Mouse (Mus musculus) forebrain, embryonic 14.5 days (tissue): ENCODE data around the gene Mgrn1. TPM values are rescaled to one million over a fixed set of nuclear protein-coding genes. Genes with fewer than 3 reads are reported as not detected.

Experiments
- ATAC-seq: fragments of 200-750 bp; cut with Nextera tagmentation; 2 replicates; pipeline ENCODE4 v1.8.0; 2017; ENCODE audit warnings: mild to moderate bottlenecking, moderate library complexity
- DNase-seq: peaks from one replicate; pipeline ENCODE4 v3.0.0-alpha.2; 2015; ENCODE audit warnings: low spot score
- H3K27ac ChIP-seq: fragments of 300-500 bp; sonication (generic); 2 replicates; pipeline ENCODE4 v1.5.1; 2014; ENCODE audit warnings: low read depth, mild to moderate bottlenecking, control low read depth, low read length, moderate library complexity
- H3K27me3 ChIP-seq: fragments of 300-500 bp; sonication (generic); replicated peaks from 2 replicates; pipeline ENCODE4 v1.6.1; 2014; ENCODE audit warnings: low read length, control low read depth, mixed read lengths; ENCODE audit not compliant: control insufficient read depth, insufficient read depth
- H3K36me3 ChIP-seq: fragments of 300-500 bp; sonication (generic); 2 replicates; pipeline ENCODE4 v1.6.1; 2014; ENCODE audit warnings: low read length, control low read depth; ENCODE audit not compliant: control insufficient read depth, insufficient read depth
- H3K4me1 ChIP-seq: fragments of 300-500 bp; sonication (generic); 2 replicates; pipeline ENCODE4 v1.6.1; 2014; ENCODE audit warnings: antibody characterized with exemption, low read length, control low read depth; ENCODE audit not compliant: control insufficient read depth, insufficient read depth
- H3K4me2 ChIP-seq: fragments of 300-500 bp; sonication (generic); 2 replicates; pipeline ENCODE4 v1.6.1; 2014; ENCODE audit warnings: mild to moderate bottlenecking, control low read depth, low read length
- H3K4me3 ChIP-seq: fragments of 300-500 bp; sonication (generic); 2 replicates; pipeline ENCODE4 v1.5.1; 2014; ENCODE audit warnings: low read depth, low read length, control low read depth
- H3K9ac ChIP-seq: fragments of 300-500 bp; sonication (generic); 2 replicates; pipeline ENCODE4 v1.6.1; 2014; ENCODE audit warnings: mild to moderate bottlenecking, low read length, control low read depth, moderate library complexity
- H3K9me3 ChIP-seq: fragments of 300-500 bp; sonication (generic); replicated peaks from 2 replicates; pipeline ENCODE4 v1.6.1; 2016; ENCODE audit warnings: low read length, control low read depth, mixed read lengths; ENCODE audit not compliant: control insufficient read depth
- WGBS: fragments of 180-500 bp; shearing (Covaris S2); extraction: QIAGEN DNeasy Blood & Tissue Kit; methylation state at CpG from one replicate; pipeline ENCODE4 v1.1.7; 2014; 5-methylcytosine and 5-hydroxymethylcytosine counted together
- polyA plus RNA-seq: library from polyadenylated mRNA; unstranded; fragments of >200 nt; fragmentation: Nextera tagmentation; extraction: Ambion mirVana; gene quantifications from 2 replicates; pipeline ENCODE4 v1.2.1, GENCODE M21; 2014

Gene Mgrn1
- polyA plus RNA-seq, 1 experiment from 2014 or later: 85.3 TPM

DNA sequence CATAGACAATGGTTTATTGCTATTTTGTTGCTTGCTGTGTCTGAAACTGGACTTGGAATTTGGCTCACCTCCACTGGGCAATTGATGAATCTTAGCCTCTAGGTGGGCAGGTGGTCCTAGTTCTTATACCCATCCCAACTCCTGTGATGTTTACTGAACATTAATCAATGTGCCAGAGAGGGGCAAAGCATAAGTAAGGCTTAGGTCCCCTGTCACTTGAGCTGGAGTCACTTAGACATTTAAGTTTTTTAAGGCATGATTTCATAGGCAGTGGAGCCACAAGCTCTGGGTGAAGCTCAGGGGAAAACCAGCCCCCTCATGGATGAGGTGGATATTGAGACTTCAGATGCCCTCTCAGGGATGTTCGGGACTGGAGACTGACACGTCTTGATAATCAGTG lies 52.4 kb downstream of the Mgrn1 start, which contains the start of gene Nudt16l1:
TSS of gene Nudt16l1 (plus strand) at position 301 of the 400 bp plus-strand sequence.
- H3K4me1 ChIP-seq: peaks cover 4% of the 10 kb centered on the region; the same call in 1 of the 2 replicates
- peak within 1 kb of the TSS; percentile 96 for H3K9ac ChIP-seq
- 4% methylated on average over 2 of the region's 2 CpGs for WGBS
- H3K4me3 ChIP-seq: peak within 1 kb of the TSS; percentile 96
- H3K4me2 ChIP-seq: peak within 1 kb of the TSS; percentile 78
- no peaks in the 10 kb centered on the region for H3K27me3 ChIP-seq
- H3K9me3 ChIP-seq: no peaks in the 10 kb centered on the region
- no peak for DNase-seq
- H3K36me3 ChIP-seq: peaks cover 67% of the 10 kb centered on the region
- ATAC-seq: peak; percentile 5; the same call in 1 of the 2 replicates
- H3K27ac ChIP-seq: peak within 1 kb of the TSS; percentile 70; the same call in 1 of the 2 replicates

DNA sequence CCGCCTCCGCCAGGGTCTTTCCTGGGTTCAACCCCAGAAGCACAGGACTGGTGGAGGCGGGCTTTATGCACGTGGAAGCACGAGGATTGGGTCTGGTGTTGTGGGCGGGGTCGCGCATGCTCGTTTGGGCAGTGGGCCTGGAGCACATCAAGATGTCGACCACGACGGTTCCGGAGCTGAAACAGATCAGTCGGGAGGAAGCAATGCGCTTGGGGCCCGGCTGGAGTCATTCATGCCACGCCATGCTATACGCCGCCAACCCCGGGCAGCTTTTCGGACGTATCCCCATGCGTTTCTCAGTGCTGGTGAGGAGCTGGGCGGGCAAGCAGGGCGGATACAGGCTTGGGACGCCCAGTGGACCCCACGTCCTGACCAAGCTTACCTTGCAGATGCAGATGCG lies 52.9 kb downstream of the Mgrn1 start:
- Histone ChIP-seq H3K9me3 (no peaks in the 10 kb centered on the region), H3K4me1 (peaks cover 4% of the 10 kb centered on the region; the same call in 1 of the 2 replicates), H3K4me3 (peak overlapping the region; percentile 96), H3K27ac (peak overlapping the region; percentile 70; the same call in 1 of the 2 replicates), H3K9ac (peak overlapping the region; percentile 96), H3K4me2 (peak overlapping the region; percentile 78), H3K36me3 (peaks cover 68% of the 10 kb centered on the region), H3K27me3 (no peaks in the 10 kb centered on the region)
- DNase-seq: peak; percentile 97
- under 1% methylated on average over 28 of the region's 28 CpGs for WGBS
- peak; percentile 98 for ATAC-seq

DNA sequence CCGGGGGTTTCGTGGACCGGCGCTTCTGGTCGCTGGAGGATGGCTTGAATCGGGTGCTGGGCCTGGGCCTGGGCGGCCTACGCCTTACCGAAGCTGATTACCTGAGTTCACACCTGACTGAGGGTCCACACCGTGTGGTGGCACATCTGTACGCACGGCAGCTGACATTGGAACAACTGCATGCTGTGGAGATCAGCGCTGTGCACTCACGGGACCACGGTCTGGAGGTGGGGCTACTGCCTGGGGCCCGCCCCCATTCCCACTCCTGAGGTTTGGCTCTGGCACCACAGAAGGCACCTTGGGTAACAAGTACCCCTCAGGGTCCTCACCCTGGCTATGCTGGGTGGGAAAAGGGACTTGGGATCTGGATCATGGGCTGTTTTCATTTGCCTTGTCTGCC lies 53.4 kb downstream of the Mgrn1 start:
- H3K4me1 ChIP-seq: peaks cover 4% of the 10 kb centered on the region; the same call in 1 of the 2 replicates
- ATAC-seq: peak; percentile 54
- H3K4me3 ChIP-seq: peak overlapping the region; percentile 96
- H3K27ac ChIP-seq: peak overlapping the region; percentile 70; the same call in 1 of the 2 replicates
- H3K9me3 ChIP-seq: no peaks in the 10 kb centered on the region
- peak overlapping the region; percentile 78 for H3K4me2 ChIP-seq
- 2% methylated on average over 16 of the region's 16 CpGs for WGBS
- H3K36me3 ChIP-seq: peaks cover 66% of the 10 kb centered on the region
- H3K9ac ChIP-seq: peak overlapping the region; percentile 96
- peak; percentile 28 for DNase-seq
- H3K27me3 ChIP-seq: no peaks in the 10 kb centered on the region

DNA sequence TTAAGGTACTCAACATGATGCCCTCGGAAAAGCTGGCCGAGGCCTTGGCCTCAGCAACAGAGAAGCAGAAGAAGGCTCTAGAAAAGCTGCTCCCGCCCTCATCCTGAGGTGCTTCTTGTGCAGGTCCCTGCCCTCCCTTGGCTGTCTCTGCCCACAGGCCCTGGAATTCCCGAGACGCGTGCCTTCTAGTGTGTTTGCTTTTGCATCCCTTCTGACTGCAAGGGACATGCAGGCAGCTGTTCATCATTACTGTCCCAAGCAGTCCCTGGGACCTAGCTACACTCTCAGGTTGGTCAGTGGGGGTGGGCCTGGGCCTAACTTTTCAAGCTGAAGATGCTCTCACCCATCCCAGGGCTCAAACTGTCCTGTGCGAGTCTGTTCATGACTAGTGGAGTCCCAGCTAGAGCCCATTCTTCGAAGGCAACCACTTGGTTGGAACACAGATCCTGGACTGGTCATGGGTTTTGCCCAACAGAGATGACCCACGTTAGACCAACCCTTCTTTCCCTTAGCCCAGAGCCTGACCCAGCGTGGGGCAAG lies 54.3 kb downstream of the Mgrn1 start:
- Histone ChIP-seq H3K27me3 (no peaks in the 10 kb centered on the region), H3K36me3 (peaks cover 66% of the 10 kb centered on the region), H3K4me1 (peaks cover 4% of the 10 kb centered on the region; the same call in 1 of the 2 replicates), H3K27ac (no peak overlapping the region), H3K9me3 (no peaks in the 10 kb centered on the region), H3K9ac (peak overlapping the region; percentile 96; the same call in 1 of the 2 replicates), H3K4me3 (no peak overlapping the region; the same call in 1 of the 2 replicates), H3K4me2 (peak overlapping the region; percentile 78; the same call in 1 of the 2 replicates)
- ATAC-seq (no peak), DNase-seq (no peak)
- 91% methylated on average over 10 of the region's 10 CpGs for WGBS

DNA sequence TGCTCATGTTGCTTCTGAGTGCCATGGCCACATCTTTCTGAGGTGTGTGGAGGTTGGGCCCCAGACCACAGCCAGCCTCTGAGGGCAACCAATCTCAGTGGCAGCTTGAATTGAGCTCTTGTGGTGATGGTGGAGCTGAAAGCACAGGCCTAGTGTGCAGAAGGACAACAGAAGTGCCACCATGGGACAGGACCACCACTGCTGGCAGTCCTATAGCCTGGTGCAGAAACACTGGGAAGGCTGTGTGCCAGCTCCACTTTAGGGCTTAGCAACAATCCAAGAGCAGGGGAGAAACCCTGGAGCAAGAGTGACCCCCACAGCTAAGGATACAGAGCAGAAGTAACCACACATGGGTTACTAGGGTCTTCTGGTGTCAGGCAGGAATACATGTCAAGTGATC lies 55.0 kb downstream of the Mgrn1 start:
- no peaks in the 10 kb centered on the region for H3K27me3 ChIP-seq
- DNase-seq: no peak
- H3K9ac ChIP-seq: no peak overlapping the region
- no peak overlapping the region for H3K4me3 ChIP-seq
- peaks cover 67% of the 10 kb centered on the region for H3K36me3 ChIP-seq
- H3K27ac ChIP-seq: no peak overlapping the region
- peaks cover 4% of the 10 kb centered on the region; the same call in 1 of the 2 replicates for H3K4me1 ChIP-seq
- no peaks in the 10 kb centered on the region for H3K9me3 ChIP-seq
- no peak for ATAC-seq
- H3K4me2 ChIP-seq: no peak overlapping the region

DNA sequence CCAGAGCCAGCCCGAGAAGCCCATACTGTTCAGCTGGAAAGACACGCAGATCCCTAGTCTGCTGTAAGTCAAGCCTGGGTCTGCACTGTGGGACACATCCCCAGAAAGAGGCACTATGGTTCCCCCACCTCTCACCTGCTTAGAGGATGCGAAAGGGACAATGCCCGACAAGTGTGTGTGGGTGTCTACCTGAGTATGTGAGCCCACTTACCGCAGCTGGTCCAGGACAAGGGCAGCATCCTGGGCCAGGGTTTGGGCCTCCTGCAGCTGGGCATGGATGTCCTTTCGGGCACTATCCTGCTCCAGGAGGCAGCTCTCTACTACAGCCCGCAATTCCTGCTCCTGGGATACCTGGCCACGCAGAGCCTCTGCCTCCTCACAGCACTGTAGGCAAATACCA lies 56.8 kb downstream of the Mgrn1 start:
- H3K9me3 ChIP-seq: no peaks in the 10 kb centered on the region
- no peak overlapping the region for H3K4me3 ChIP-seq
- no peak overlapping the region for H3K27ac ChIP-seq
- no peak overlapping the region for H3K4me2 ChIP-seq
- H3K36me3 ChIP-seq: peaks cover 75% of the 10 kb centered on the region
- H3K27me3 ChIP-seq: no peaks in the 10 kb centered on the region
- peaks cover 4% of the 10 kb centered on the region; the same call in 1 of the 2 replicates for H3K4me1 ChIP-seq
- no peak overlapping the region for H3K9ac ChIP-seq
- WGBS: 98% methylated on average over 8 of the region's 8 CpGs
- DNase-seq (no peak), ATAC-seq (no peak)

DNA sequence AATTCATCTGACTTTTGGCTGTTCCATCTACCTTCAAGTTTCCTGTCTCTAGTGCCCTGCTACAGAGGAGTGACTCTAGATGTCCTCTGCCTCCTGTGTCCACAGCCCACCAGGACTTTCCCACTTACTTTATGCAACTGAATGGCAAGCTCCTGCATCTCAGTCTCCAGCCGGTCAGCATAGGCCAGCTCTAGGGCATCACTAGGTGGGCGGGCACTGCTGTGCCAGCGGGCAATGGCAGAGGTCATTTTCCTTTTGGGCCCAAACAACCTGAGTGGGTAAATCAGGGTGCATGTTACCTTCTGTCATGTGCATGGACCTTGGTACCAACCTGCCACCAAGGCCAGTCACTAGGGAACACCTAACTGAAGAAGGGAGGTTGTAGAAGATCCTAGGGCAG lies 57.4 kb downstream of the Mgrn1 start:
- ATAC-seq (no peak), DNase-seq (no peak)
- Histone ChIP-seq H3K4me2 (no peak overlapping the region), H3K4me3 (no peak overlapping the region), H3K36me3 (peaks cover 81% of the 10 kb centered on the region), H3K27ac (no peak overlapping the region), H3K27me3 (no peaks in the 10 kb centered on the region), H3K9ac (no peak overlapping the region), H3K9me3 (no peaks in the 10 kb centered on the region), H3K4me1 (peaks cover 4% of the 10 kb centered on the region; the same call in 1 of the 2 replicates)
- 95% methylated on average over 3 of the region's 3 CpGs for WGBS

DNA sequence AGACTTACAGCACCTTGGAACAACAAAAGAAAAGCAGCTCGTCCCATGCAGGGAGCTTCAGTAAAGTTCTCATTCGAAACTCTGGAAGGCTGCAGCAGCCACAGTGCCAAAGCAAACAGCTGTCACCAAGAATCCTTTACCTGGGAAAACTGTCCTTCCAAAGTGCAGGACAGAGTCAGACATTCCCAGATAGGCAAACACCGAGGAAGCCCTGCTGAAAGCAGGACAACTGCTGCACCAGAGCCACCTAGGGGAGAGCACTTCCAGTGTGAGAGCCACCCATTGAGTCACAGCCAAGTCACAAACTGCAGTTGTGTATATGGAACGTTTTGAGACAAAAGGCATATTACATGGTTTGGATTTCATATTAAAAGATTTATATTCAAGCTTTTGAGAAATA lies 59.4 kb downstream of the Mgrn1 start:
- 83% methylated on average over 4 of the region's 4 CpGs for WGBS

DNA sequence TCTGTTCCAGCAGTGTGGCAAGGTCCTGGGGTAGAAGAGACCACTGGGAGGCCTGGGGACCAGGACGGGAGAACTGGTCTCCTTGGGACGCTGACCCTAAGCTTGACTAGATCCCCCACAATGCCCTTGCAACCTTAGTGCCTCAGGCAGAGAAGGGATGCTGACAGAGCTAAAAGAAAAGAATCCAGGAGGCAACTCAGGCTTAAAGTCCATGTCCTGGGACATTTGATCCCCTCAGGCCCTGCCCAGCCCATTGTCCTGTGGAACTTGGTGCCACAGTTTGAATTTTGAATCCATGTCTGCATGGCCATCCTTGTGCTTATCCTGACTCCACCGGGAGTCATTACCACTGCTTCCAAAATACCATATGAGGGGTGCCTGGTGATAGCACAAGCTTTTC lies 60.1 kb downstream of the Mgrn1 start:
- ATAC-seq (no peak), DNase-seq (no peak)
- no peaks in the 10 kb centered on the region for H3K4me1 ChIP-seq
- no peaks in the 10 kb centered on the region for H3K27me3 ChIP-seq
- no peak overlapping the region for H3K4me3 ChIP-seq
- H3K4me2 ChIP-seq: no peak overlapping the region
- H3K36me3 ChIP-seq: peaks cover 88% of the 10 kb centered on the region
- no peak overlapping the region for H3K9ac ChIP-seq
- H3K27ac ChIP-seq: no peak overlapping the region
- H3K9me3 ChIP-seq: no peaks in the 10 kb centered on the region
- 90% methylated on average over 3 of the region's 3 CpGs for WGBS

More for the DNA sequence above, 59.4 kb downstream of the Mgrn1 start:
- no peak for DNase-seq
- ATAC-seq: no peak
- H3K9me3 ChIP-seq: no peaks in the 10 kb centered on the region
- no peak overlapping the region for H3K4me2 ChIP-seq
- H3K27me3 ChIP-seq: no peaks in the 10 kb centered on the region
- H3K4me3 ChIP-seq: no peak overlapping the region
- H3K4me1 ChIP-seq: no peaks in the 10 kb centered on the region
- no peak overlapping the region for H3K27ac ChIP-seq
- H3K36me3 ChIP-seq: peaks cover 88% of the 10 kb centered on the region
- H3K9ac ChIP-seq: no peak overlapping the region
